Mouse (Mus musculus) erythroblast, adult 5-6 weeks (primary cell): ENCODE results near the gene Car1. TPM values are rescaled to one million over a fixed set of nuclear protein-coding genes. Genes with fewer than 3 reads are reported as not detected.
A peak's percentile ranks its signal among the peaks of the same experiment; 100 is the strongest.
"Not testable (repeated sequence)": the region's sequence is repeated elsewhere in the genome, so short reads cannot be mapped to it uniquely, and the experiment has no call there.

ENCODE experiments used
- ATAC-seq: replicated peaks from 2 replicates; pipeline ENCODE4 v1.8.0; 2016; ENCODE audit warnings: moderate number of reproducible peaks, mild to moderate bottlenecking, moderate TSS enrichment, inconsistent platforms; ENCODE audit not compliant: poor library complexity, low FRiP score, severe bottlenecking
- total RNA-seq, 2 experiments: library from RNA; stranded (forward) in 1 of 2; stranded (reverse) in 1 of 2; fragments of 150-400 nt in 1 of 2; fragments of 200-764, 138-1000 nt in 1 of 2; gene quantifications; 2 replicates each; pipeline versions ENCODE4 v1.2.3 to v1.2.4; 2015 to 2017; ENCODE audit warnings: low replicate concordance in 2 of 2

Gene Car1
- total RNA-seq (2015; ENCODE audit: low replicate concordance) (476 and 585 TPM in 2 replicates), total RNA-seq (2017; ENCODE audit: low replicate concordance) (125 and 171 TPM in 2 replicates)

- ATAC-seq: peak; percentile 66
Measured at GRCm38 (mm10) chr3:14808211-14808610, at the start of gene Car1. TSS of gene Car1 (minus strand) at chr3:14808368.

DNA sequence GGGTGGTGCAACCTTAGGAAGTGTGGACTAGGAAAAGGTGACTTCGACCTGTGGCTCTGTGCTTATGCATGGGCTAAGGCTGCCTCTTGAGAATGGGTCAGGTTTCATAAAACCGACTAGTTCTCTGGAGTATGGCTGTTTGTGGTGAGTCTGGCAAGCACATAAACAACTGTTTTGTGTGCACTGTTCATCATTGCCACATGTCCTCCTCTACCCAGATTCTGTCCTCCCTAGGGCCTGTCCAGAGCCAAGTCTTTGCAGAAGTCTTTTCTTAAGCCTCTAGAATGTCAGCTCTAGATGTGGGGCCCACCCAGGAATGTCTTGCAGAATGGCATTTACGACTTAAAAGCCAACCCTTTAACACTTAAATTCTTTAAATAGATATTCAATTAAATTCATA lies 49.7 kb upstream of the Car1 start:
- ATAC-seq: no peak

DNA sequence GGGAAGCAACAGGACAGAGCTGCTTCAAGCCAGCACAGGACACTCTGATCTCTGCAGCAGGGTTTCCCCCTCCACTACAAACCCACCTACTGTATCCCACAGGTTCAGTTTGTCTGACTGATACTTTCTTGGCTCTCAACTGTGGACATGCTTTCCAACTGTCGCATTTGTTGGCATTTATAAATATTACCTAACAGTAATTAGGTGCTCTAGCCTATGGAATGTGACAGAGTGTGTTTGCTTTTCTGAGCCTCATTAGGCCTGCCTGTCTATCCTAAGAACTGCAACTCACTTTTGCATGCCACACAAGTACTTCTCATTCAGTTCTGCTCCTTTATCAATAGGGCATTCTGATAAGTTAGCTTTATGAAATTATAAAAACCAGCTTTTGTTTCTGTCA lies 46.3 kb upstream of the Car1 start:
- no peak for ATAC-seq

DNA sequence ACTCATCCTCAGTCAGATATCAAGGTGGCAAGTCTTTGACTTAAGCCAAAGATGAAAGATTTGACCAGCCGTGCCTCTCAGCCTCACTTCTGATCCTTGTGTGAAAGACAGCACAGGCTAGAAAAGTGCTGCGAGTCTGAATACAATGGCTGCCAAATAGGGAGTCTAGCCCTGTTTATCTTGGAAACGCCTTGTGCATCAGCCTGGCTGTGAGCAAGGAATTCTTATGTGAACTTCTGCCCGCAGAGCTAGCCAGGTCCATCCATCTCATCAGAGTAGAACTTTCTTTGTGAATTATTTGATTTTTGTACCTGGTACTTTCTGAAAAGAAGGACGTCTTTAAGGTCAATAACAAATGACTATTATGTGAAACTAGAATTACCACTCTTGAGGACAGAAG lies 45.8 kb upstream of the Car1 start:
- no peak for ATAC-seq

GRCm38 (mm10) chr3:14848587-14849254 lies 40.6 kb upstream of the Car1 start:
- no peak for ATAC-seq

DNA sequence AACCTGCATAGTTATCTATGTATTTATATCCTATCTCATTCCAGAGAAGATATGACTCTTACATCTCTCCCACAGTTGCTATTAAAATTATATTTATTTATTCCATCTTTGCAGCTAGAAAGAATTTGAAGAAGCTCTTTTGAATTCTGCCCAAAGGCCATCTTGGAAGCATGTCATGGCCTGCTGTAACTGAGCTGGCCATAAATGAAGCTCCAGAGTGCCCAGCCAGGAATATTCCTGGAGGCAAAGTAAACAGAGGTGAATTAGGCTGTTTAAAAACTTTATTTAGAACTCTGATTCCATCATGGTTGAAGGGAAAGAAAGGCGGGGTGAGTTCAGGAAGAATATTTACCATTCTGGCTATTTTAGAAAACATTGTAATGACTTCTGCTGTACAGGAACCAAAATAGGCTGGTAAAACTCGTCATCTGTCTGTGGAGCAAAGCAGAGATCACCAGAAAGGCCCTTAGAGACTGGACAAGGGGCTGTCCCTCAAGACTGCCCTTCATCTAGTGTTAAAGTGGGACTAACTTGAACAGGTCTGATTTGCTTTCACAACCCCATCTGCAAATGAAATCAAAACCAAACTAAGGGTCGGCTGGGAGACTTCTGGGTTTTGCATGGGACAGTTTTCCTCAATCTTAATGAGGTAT lies 31.4 kb upstream of the Car1 start:
- no peak for ATAC-seq

DNA sequence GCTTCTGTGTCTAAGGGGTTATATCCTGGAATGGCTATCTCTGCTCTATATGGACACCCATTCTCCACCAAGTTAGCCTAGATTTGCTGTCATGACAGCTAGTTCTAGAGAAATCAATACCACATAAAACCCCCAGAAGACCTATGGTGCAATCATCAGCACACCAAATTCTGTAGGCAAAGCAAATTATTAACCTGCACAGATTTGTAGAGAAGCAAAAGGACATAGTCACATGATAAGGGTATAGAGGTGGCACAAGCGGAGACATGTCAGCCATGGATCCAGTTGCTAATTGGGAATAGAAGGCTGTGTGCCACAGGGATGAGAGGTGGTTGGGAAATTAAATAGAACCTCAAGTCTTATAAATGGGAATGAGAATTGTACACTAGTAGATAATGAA lies 30.8 kb upstream of the Car1 start:
- ATAC-seq: no peak

DNA sequence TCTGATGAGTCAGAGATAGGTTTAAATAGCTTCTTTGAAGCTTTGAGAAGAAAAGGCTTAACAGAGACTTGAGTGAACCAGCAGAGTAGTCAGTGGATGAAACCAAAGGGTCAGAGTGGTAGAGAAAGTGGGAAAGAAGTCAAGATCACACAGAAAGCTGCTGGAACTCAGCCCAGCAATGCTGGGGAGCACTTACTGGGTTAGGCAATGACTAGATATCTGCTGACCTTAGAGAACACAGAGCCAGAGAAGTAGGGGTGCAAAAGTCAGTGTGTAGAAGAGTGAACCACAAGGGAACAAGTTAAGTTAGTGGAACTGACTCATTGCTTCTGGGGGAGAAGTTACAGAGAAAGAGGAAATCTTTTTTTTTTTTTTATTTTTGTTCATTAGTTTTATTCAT lies 24.6 kb upstream of the Car1 start:
- no peak for ATAC-seq

DNA sequence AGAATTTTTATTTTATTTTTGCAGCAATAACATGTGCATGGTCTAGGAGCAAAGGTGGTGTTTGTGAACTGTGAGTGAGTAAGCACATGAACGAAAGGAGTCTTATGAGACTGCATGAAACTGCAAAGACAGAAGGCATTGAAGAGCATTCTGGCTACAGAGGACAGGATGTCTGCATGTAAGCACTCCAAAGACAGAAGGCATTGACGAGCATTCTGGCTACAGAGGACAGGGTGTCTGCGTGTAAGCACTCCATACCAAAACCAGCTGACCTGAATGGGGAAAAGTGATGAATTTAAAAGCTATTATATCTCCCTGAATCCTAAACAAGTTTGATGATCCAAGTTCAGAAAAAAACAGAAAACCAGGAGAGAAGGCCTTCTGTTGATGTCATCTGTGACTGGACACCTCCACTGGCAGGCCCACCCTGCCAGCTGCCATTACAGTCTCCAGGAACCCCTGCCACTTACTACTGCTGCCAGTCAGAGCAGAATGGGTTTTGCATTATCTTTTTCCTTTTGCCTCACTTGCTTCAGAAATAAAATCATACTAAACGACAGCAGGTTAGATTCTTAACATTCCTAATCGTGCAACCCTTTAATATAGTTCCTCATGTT lies 23.2 kb upstream of the Car1 start:
- no peak for ATAC-seq

DNA sequence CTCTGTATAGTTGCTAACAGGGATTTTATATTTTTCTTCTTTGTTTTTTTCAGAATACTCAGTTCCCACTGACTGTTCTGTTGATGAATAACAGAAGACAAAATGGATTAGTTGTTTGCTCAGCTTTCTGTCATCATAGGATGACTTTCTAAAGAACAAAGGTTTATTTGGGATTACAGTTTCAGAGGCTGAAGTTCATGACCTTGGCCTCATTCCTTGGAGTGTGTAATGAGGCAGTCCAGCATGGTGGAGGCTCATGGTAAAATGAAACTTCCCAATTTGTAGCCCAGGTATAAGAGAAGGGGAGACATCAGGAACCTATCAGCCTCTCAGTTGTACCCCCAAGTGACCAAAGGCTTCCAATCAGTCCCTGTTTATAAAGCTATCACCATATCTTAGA lies 20.7 kb upstream of the Car1 start:
- no peak for ATAC-seq

DNA sequence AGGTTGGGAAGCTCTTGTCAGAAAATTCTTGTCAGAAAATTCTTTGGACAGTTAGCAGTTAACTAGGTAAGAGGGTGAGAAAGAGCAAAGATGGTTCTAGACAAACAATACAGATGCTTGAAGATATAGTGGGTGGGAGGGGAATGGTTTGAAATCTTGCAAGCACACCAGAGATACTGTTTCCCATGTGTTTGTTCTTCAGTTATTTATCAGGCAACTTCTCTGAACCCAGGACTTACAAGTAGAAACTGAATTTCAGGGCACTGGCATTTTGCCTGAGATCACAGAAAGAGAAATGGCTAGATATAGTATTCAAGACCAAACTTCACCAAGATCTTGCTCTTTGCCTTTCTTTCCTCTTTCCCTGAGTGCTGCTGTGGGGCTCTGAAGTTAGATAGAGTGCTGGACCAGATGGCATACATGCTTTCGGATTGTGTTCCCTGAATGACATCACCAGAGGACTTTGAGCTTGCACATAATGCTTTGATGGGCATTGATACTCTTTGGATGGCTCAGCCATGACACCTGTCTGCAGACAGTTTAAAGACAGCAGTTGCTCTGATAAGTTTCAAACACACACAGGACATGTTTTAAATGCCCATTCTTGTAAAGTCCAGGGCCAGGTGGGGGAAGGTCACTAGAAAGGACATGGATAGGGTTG lies 11.8 kb upstream of the Car1 start:
- no peak for ATAC-seq

GRCm38 (mm10) chr3:14815396-14815795 lies 7.2 kb upstream of the Car1 start:
- not testable (repeated sequence) for ATAC-seq

- no peak for ATAC-seq
Measured at GRCm38 (mm10) chr3:14806702-14807101, 1.5 kb downstream of the Car1 start.

GRCm38 (mm10) chr3:14805962-14806361 lies 2.2 kb downstream of the Car1 start:
- 0 out of 2 replicates have a peak, but pooled peaks have one; percentile 29 for ATAC-seq

- ATAC-seq: 0 out of 2 replicates have a peak, but pooled peaks have one; percentile 17
Measured at GRCm38 (mm10) chr3:14804906-14805305, 3.3 kb downstream of the Car1 start.

GRCm38 (mm10) chr3:14797069-14797468 lies 11.1 kb downstream of the Car1 start:
- no peak for ATAC-seq

DNA sequence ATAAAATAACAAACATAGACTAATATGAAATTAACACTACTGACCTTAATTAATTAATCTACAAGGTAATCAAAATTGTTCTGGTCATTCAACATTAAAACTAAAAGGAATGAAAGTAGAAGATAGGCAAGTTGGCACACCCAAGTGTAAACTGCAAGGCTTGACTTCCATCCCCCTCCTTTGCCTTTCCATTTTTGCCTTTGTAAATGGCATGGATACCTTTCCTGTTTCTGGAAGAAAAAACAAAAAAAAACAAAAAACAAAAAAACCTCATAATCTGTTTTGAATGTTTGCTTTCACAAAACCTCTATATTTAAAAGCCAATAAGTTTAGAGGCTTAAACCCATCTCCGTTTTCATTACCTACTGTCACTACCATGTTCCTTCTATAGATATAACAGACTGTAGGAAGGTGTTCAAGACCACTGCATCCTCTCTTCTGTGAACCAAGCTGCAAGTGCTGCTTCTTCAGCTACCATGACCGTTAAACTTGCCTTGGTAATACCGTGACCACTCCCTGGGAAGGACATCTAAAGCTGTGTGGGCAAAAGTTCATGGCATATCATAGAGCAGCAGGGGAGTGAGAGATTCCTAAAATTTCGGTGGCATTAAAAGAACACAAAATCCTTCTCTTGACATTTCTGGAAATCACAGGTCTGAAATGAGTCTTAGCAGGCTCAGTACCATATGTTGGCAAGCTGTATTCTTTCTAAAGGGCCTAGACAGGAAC lies 12.7 kb downstream of the Car1 start:
- no peak for ATAC-seq

DNA sequence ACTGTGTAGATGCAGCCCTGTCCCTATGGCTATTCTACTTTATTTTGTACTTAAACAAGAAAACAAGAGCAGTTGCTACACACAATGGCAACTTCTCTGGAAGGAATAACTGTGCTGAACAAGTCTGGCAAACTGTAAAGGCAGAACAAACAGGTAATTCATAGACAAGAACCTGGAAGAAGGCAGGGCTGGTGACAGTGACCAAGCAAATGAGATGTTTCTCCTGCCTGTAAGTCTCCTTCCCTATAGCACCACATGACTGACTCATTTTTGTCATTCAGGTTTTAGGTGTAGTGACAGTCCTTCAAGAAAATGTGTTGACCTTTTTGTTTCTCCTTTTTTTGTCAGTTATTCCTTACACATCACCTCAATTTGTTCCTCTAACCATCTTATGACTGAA lies 16.1 kb downstream of the Car1 start:
- ATAC-seq: no peak

GRCm38 (mm10) chr3:14787607-14788006 lies 20.6 kb downstream of the Car1 start:
- ATAC-seq: no peak

- no peak for ATAC-seq
Measured at GRCm38 (mm10) chr3:14787136-14787535, 21.0 kb downstream of the Car1 start.
